Comparison of ENCODE assay signal across 8 mouse cellular contexts in genomic region chr1:173350372-173350957, GRCm38 (mm10). TPM values are rescaled to one million over a fixed set of nuclear protein-coding genes. Genes with fewer than 3 reads are reported as not detected.
DNase-seq lines count a peak whose midpoint lies in the region; ATAC-seq and TF ChIP-seq lines count a peak whose summit lies in the region.

Aim2 (plus strand) TSS chr1:173350879.

- peak within 1 kb of the TSS; percentile 34; the same call in 1 of the 2 replicates for H3K4me2 ChIP-seq in kidney, postnatal 0 days (ENCODE audit: low read length)
- peak within 1 kb of the TSS; percentile 68 for H3K4me2 ChIP-seq in forebrain, embryonic 11.5 days (ENCODE audit: low read depth, low read length, severe bottlenecking)

- no peak for TF ChIP-seq CTCF in kidney, postnatal 0 days (IDR thresholded peaks at IDR 0.05; ENCODE audit: low read depth)

- WGBS in kidney, postnatal 0 days, result 8% methylated on average over 10 of the region's 10 CpGs
- WGBS in forebrain, embryonic 11.5 days, result 11% methylated on average over 10 of the region's 10 CpGs

- H3K27me3 ChIP-seq in kidney, postnatal 0 days (ENCODE audit: insufficient read depth, low read length), result no peaks in the 10 kb centered on the region
- no peaks in the 10 kb centered on the region for H3K27me3 ChIP-seq in forebrain, embryonic 11.5 days (ENCODE audit: control insufficient read depth, insufficient read depth, low read length)

- no peak for ATAC-seq in kidney, postnatal 0 days (replicated peaks; ENCODE audit: low FRiP score, low read depth)
- peak; percentile 79 for ATAC-seq in forebrain, embryonic 11.5 days (replicated peaks; ENCODE audit: low FRiP score)

- H3K4me1 ChIP-seq in kidney, postnatal 0 days (replicated peaks; ENCODE audit: insufficient read depth, low read length), result 0 out of 2 replicates have a peak, but pooled peaks cover 3% of the 10 kb centered on the region
- no peaks in the 10 kb centered on the region; the same call in 1 of the 2 replicates for H3K4me1 ChIP-seq in forebrain, embryonic 11.5 days (replicated peaks; ENCODE audit: control insufficient read depth, insufficient read depth, low read length)

- no peak within 1 kb of the TSS for H3K27ac ChIP-seq in kidney, postnatal 0 days
- H3K27ac ChIP-seq in forebrain, embryonic 11.5 days (ENCODE audit: low read depth, low read length), result 0 out of 2 replicates have a peak within 1 kb of the TSS, but pooled peaks have one; percentile 18

- no peak within 1 kb of the TSS for H3K4me3 ChIP-seq in kidney, postnatal 0 days (replicated peaks; ENCODE audit: low read depth, low read length)
- H3K4me3 ChIP-seq in forebrain, embryonic 11.5 days (ENCODE audit: low read depth, low read length), result peak within 1 kb of the TSS; percentile 36

- H3K9me3 ChIP-seq in kidney, postnatal 0 days (replicated peaks; ENCODE audit: low read length), result no peaks in the 10 kb centered on the region
- no peaks in the 10 kb centered on the region for H3K9me3 ChIP-seq in forebrain, embryonic 11.5 days (ENCODE audit: control insufficient read depth, low read length)

- no peak within 1 kb of the TSS for H3K9ac ChIP-seq in kidney, postnatal 0 days (ENCODE audit: low read depth, low read length)
- H3K9ac ChIP-seq in forebrain, embryonic 11.5 days (ENCODE audit: low read length), result peak within 1 kb of the TSS; percentile 65

- no peaks in the 10 kb centered on the region for H3K36me3 ChIP-seq in kidney, postnatal 0 days (ENCODE audit: insufficient read depth, low read length)
- H3K36me3 ChIP-seq in forebrain, embryonic 11.5 days (ENCODE audit: control insufficient read depth, insufficient read depth, low read length), result no peaks in the 10 kb centered on the region

- intact Hi-C loops in gastrocnemius, postnatal 14 days (cut with DNase I; ENCODE audit: low total_unique reads), result no loop called here

- DNase-seq in kidney, postnatal 0 days (ENCODE audit: low spot score), result no peak
- no peak for DNase-seq in kidney, postnatal 25 days
- DNase-seq in forebrain, embryonic 11.5 days (ENCODE audit: low spot score), result peak; percentile 63
- DNase-seq in liver, result peak; percentile 82
- DNase-seq in retina, embryonic 14.5 days (ENCODE audit: low spot score), result peak; percentile 28
- no peak for DNase-seq in gastrocnemius, postnatal 14 days
- no peak for DNase-seq in thymus, postnatal 25 days
- no peak for DNase-seq in frontal cortex, adult 2 months (ENCODE audit: extremely low spot score in 1 of 2, low spot score in 1 of 2)

RNA-seq across cellular contexts. Expression of gene Aim2, which starts in this region (rescaled TPM):
- 2.9 and 3.5 TPM in 2 replicates for polyA plus RNA-seq in kidney, postnatal 0 days (2015; fragmentation: Nextera tagmentation; extraction: Ambion mirVana)
- 4.3 and 5.8 TPM in 2 replicates for polyA plus RNA-seq in forebrain, embryonic 11.5 days (2014; fragmentation: Nextera tagmentation; extraction: Ambion mirVana)
- under 1 TPM; 0.35 to 0.69 TPM for total RNA-seq in gastrocnemius, postnatal 14 days (2021)
- polyA plus RNA-seq in frontal cortex, adult 2 months (2012; rRNA removed), result 2.3 and 3.4 TPM in 2 replicates

Comparison
In these comparisons a context has a peak if more than half of its experiments do, and no peak if none do; other contexts are left out.
1. DNase-seq: peak in forebrain, embryonic 11.5 days (single experiment), liver (single experiment) and retina, embryonic 14.5 days (single experiment); none in kidney, postnatal 0 days (single experiment), kidney, postnatal 25 days (0 of 2), gastrocnemius, postnatal 14 days (single experiment), thymus, postnatal 25 days (single experiment) and frontal cortex, adult 2 months (0 of 2).